Mouse (Mus musculus): ENCODE data around the gene Vmn2r9. TPM values are rescaled to one million over a fixed set of nuclear protein-coding genes. Genes with fewer than 3 reads are reported as not detected.
"Not testable (repeated sequence)": the region's sequence is repeated elsewhere in the genome, so short reads cannot be mapped to it uniquely, and the experiment has no call there.

Gene Vmn2r9
- polyA plus RNA-seq (2012; rRNA removed) (not detected in 2 replicates), polyA plus RNA-seq (2014; fragmentation: Nextera tagmentation; extraction: Ambion mirVana) (not detected in 2 replicates)

- H3K4me1 ChIP-seq (replicated peaks; ENCODE audit: control insufficient read depth in 2 of 2, insufficient read depth in 2 of 2, low read length in 1 of 2); H3K4me3 ChIP-seq (ENCODE audit: insufficient read depth in 1 of 2, low read depth in 2 of 2, low read length in 2 of 2); H3K9me3 ChIP-seq (ENCODE audit: control insufficient read depth, low read length); H3K4me2 ChIP-seq (ENCODE audit: low read depth); H3K9ac ChIP-seq (replicated peaks); H3K36me3 ChIP-seq (replicated peaks; ENCODE audit: control insufficient read depth, insufficient read depth, low read depth); DNase-seq (ENCODE audit: low read depth in 3 of 3, low spot score in 3 of 3); H3K27ac ChIP-seq; H3K27me3 ChIP-seq (ENCODE audit: control insufficient read depth, insufficient read depth, low read length); ATAC-seq (ENCODE audit: insufficient read depth): not testable (repeated sequence)
- 35% methylated on average over 1 of the region's 1 CpGs for WGBS (ENCODE audit: insufficient replicate concordance)
Observed at GRCm38 (mm10) chr5:108852501-108852900, at the start of gene Vmn2r9. Vmn2r9 (minus strand) TSS chr5:108852601.

- not testable (repeated sequence) for ATAC-seq (ENCODE audit: insufficient read depth); H3K9me3 ChIP-seq (ENCODE audit: control insufficient read depth, low read length); H3K27me3 ChIP-seq (ENCODE audit: control insufficient read depth, insufficient read depth, low read length); H3K27ac ChIP-seq; H3K4me2 ChIP-seq (ENCODE audit: low read depth); H3K4me3 ChIP-seq (ENCODE audit: insufficient read depth in 1 of 2, low read depth in 2 of 2, low read length in 2 of 2); DNase-seq (ENCODE audit: low read depth in 3 of 3, low spot score in 3 of 3); H3K4me1 ChIP-seq (replicated peaks; ENCODE audit: control insufficient read depth in 2 of 2, insufficient read depth in 2 of 2, low read length in 1 of 2); H3K9ac ChIP-seq (replicated peaks); H3K36me3 ChIP-seq (replicated peaks; ENCODE audit: control insufficient read depth, insufficient read depth, low read depth)
- peak; percentile 65 for TF ChIP-seq CTCF (IDR thresholded peaks at IDR 0.05; ENCODE audit: low read depth)
- WGBS (ENCODE audit: insufficient replicate concordance) = 13% methylated on average over 1 of the region's 1 CpGs
Observed at GRCm38 (mm10) chr5:108866746-108867145, 14.3 kb upstream of the Vmn2r9 start.

- H3K4me2 ChIP-seq (ENCODE audit: low read depth) = no peak overlapping the region
- 13% methylated on average over 1 of the region's 1 CpGs for WGBS (ENCODE audit: insufficient replicate concordance)
- H3K27ac ChIP-seq = no peak overlapping the region
- H3K9ac ChIP-seq (replicated peaks) = no peak overlapping the region
- no peaks in the 10 kb centered on the region for H3K4me1 ChIP-seq (replicated peaks; ENCODE audit: control insufficient read depth in 2 of 2, insufficient read depth in 2 of 2, low read length in 1 of 2)
- no peak overlapping the region for H3K4me3 ChIP-seq (ENCODE audit: insufficient read depth in 1 of 2, low read depth in 2 of 2, low read length in 2 of 2)
- no peaks in the 10 kb centered on the region for H3K27me3 ChIP-seq (ENCODE audit: control insufficient read depth, insufficient read depth, low read length)
- H3K9me3 ChIP-seq (ENCODE audit: control insufficient read depth, low read length) = no peaks in the 10 kb centered on the region
- ATAC-seq (ENCODE audit: insufficient read depth) = no peak
- no peaks in the 10 kb centered on the region for H3K36me3 ChIP-seq (replicated peaks; ENCODE audit: control insufficient read depth, insufficient read depth, low read depth)
- DNase-seq (ENCODE audit: low read depth in 3 of 3, low spot score in 3 of 3) = no peak
- TF ChIP-seq CTCF (IDR thresholded peaks at IDR 0.05; ENCODE audit: low read depth) (no peak), EP300 (IDR thresholded peaks at IDR 0.05; ENCODE audit: low read depth) (no peak)
Observed at GRCm38 (mm10) chr5:108849466-108849865, 2.9 kb downstream of the Vmn2r9 start.

DNA sequence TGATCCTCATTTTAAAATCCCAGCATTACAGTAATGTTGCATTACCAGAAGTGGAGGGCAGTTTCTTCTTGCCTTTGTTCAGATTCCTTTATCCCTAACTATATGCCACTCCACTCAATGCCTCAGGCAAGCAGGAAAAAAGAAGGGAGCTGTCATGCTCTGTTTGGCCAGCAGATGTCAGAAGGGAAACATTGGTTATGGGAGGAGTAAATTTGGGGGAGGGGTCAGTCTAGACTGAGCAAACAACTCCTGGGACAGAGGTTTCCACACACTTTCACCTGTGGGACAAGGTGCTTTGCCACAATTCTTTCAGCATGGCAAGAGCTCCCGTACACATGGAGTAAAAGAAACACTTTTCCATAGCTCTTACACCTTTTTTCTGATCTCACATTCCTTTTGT is 16.2 kb downstream of the Vmn2r9 start:
- H3K4me3 ChIP-seq (ENCODE audit: insufficient read depth in 1 of 2, low read depth in 2 of 2, low read length in 2 of 2) = no peak overlapping the region
- WGBS (ENCODE audit: insufficient replicate concordance) = 46% methylated on average over 1 of the region's 1 CpGs
- no peak for ATAC-seq (ENCODE audit: insufficient read depth)
- no peaks in the 10 kb centered on the region for H3K4me1 ChIP-seq (replicated peaks; ENCODE audit: control insufficient read depth in 2 of 2, insufficient read depth in 2 of 2, low read length in 1 of 2)
- no peak overlapping the region for H3K4me2 ChIP-seq (ENCODE audit: low read depth)
- no peaks in the 10 kb centered on the region for H3K9me3 ChIP-seq (ENCODE audit: control insufficient read depth, low read length)
- no peaks in the 10 kb centered on the region for H3K36me3 ChIP-seq (replicated peaks; ENCODE audit: control insufficient read depth, insufficient read depth, low read depth)
- peak; percentile 35; the same call in 1 of the 2 replicates for TF ChIP-seq CTCF (IDR thresholded peaks at IDR 0.05; ENCODE audit: low read depth)
- no peak for TF ChIP-seq EP300 (IDR thresholded peaks at IDR 0.05; ENCODE audit: low read depth)
- no peak overlapping the region for H3K27ac ChIP-seq
- no peak overlapping the region for H3K9ac ChIP-seq (replicated peaks)
- peak in 1 of 3 experiments; percentile 4 for DNase-seq (ENCODE audit: low read depth in 3 of 3, low spot score in 3 of 3)
- no peaks in the 10 kb centered on the region for H3K27me3 ChIP-seq (ENCODE audit: control insufficient read depth, insufficient read depth, low read length)

GRCm38 (mm10) chr5:108823276-108823675 is 29.1 kb downstream of the Vmn2r9 start:
- no peak overlapping the region for H3K4me3 ChIP-seq (ENCODE audit: insufficient read depth in 1 of 2, low read depth in 2 of 2, low read length in 2 of 2)
- H3K36me3 ChIP-seq (replicated peaks; ENCODE audit: control insufficient read depth, insufficient read depth, low read depth) = no peaks in the 10 kb centered on the region
- no peak overlapping the region for H3K27ac ChIP-seq
- no peak overlapping the region for H3K9ac ChIP-seq (replicated peaks)
- H3K4me1 ChIP-seq (replicated peaks; ENCODE audit: control insufficient read depth in 2 of 2, insufficient read depth in 2 of 2, low read length in 1 of 2) = no peaks in the 10 kb centered on the region
- H3K9me3 ChIP-seq (ENCODE audit: control insufficient read depth, low read length) = no peaks in the 10 kb centered on the region
- DNase-seq (ENCODE audit: low read depth in 3 of 3, low spot score in 3 of 3) = no peak
- no peaks in the 10 kb centered on the region for H3K27me3 ChIP-seq (ENCODE audit: control insufficient read depth, insufficient read depth, low read length)
- 64% methylated on average over 2 of the region's 2 CpGs for WGBS (ENCODE audit: insufficient replicate concordance)
- TF ChIP-seq EP300 (IDR thresholded peaks at IDR 0.05; ENCODE audit: low read depth) (no peak), CTCF (IDR thresholded peaks at IDR 0.05; ENCODE audit: low read depth) (no peak)
- ATAC-seq (ENCODE audit: insufficient read depth) = no peak
- no peak overlapping the region for H3K4me2 ChIP-seq (ENCODE audit: low read depth)

- H3K27me3 ChIP-seq (ENCODE audit: control insufficient read depth, insufficient read depth, low read length); H3K4me3 ChIP-seq (ENCODE audit: insufficient read depth in 1 of 2, low read depth in 2 of 2, low read length in 2 of 2); DNase-seq (ENCODE audit: low read depth in 3 of 3, low spot score in 3 of 3); H3K36me3 ChIP-seq (replicated peaks; ENCODE audit: control insufficient read depth, insufficient read depth, low read depth); H3K9ac ChIP-seq (replicated peaks); H3K4me2 ChIP-seq (ENCODE audit: low read depth); ATAC-seq (ENCODE audit: insufficient read depth); H3K27ac ChIP-seq; H3K4me1 ChIP-seq (replicated peaks; ENCODE audit: control insufficient read depth in 2 of 2, insufficient read depth in 2 of 2, low read length in 1 of 2); H3K9me3 ChIP-seq (ENCODE audit: control insufficient read depth, low read length): not testable (repeated sequence)
- WGBS (ENCODE audit: insufficient replicate concordance) = 51% methylated on average over 2 of the region's 2 CpGs
Observed at GRCm38 (mm10) chr5:108808750-108809149, 43.7 kb downstream of the Vmn2r9 start, which contains the start of gene Vmn2r8. Vmn2r8 (minus strand) TSS chr5:108808850.

Data from liver, embryonic 14.5 days (tissue).